Mouse (Mus musculus) liver, embryonic 14.5 days (tissue): ENCODE measurements around the gene Smad5.
A peak's percentile ranks its signal among the peaks of the same experiment; 100 is the strongest.

ENCODE experiments used
- CTCF ChIP-seq: IDR thresholded peaks from 2 replicates; pipeline ENCODE4 v1.5.1; 2016; ENCODE audit warnings: antibody characterized with exemption, low read depth, control low read depth
- EP300 ChIP-seq: IDR thresholded peaks from 2 replicates; pipeline ENCODE4 v1.6.1; 2016; ENCODE audit warnings: antibody characterized with exemption, low read depth

GRCm38 (mm10) chr13:56758492-56758891, 55.7 kb downstream of the Smad5 start:
- peak; percentile 93 for TF ChIP-seq CTCF
- no peak for TF ChIP-seq EP300
